Mouse (Mus musculus) lung, adult 18-20 months (tissue): Measurements from ENCODE around the gene Ift88.

Experiments used
- DNase-seq, 2 experiments: peaks; one replicate each; pipeline ENCODE4 v3.0.0; 2022; ENCODE audit warnings: mixed read lengths in 2 of 2

Gene Ift88

DNA sequence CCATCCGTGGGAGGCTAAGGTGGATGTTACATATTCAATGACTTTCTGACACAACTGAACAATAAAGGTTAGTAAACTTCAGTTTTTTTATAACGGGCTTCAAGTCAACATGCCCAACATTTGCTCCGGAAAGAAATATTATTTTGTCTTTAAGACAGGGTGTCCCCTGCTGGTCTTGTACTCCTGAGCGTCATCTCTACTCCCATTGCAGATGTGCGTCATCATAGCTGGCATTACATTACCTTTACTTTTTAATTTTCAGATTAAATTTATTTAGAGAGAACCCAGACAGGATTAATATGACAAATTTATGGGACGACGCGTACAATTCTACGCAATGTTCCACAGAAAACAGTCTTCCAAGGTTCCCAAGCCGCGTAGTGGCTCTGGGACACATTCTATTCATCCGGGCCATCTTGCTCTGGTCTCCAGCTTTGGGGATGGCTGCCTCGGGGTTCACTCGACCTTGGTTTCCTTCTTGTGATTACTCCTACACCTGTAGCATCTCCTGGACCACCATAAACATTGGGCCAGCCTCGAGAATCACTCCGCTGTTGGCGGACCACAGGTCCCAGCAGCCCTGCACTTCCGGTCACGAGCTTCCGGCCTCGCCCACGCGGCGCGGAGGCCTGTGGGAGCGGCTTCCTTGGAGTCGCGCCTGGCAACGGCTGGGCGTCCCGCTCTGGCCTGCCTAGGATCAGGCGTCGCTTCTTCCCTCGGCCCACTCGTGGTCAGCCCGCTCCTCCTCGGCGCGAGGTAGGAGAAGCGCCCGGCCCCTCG is at the start of gene Ift88:
TSS of gene Ift88 (plus strand) at position 631 of the 780 bp plus-strand sequence.
- DNase-seq = peak; percentile 93 to 94

DNA sequence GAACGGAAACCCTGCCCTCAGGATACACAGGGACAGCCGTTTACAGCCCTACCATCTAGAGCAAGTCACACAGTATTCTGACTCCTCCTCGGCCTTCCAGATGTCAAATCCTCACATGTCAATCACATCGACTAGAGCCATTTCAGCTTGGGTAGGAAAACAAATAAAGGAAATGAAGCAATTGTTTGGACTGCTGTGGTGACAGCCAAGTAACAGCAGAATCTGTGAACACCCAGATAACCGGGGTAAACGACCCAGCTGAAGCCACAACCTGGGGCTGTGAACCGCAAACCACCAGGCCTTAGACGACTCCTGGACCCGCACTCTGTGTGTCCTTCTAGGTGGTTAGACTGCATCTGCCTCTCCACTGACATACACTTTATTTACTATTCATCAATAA is 48.7 kb upstream of the Ift88 start:
- DNase-seq = no peak

DNA sequence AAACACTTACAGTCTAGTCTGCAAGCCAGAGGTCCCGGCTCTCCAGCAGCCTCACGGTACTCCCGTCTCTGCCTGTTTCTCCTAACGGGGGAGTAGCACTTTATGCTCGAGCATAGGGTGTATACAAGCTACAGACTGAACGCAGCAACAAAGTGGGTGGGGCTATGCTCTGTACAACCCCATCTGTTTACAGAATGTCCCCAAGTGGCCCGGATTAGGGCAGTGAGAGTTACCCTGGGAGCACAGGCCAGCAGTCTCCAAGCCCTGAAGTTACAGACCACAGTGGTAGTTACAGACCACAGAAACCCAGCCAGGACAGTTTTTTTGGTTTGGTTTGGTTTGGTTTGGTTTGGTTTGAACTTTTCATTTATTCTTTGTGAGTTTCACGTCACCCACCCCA is 47.8 kb upstream of the Ift88 start:
- DNase-seq = no peak

DNA sequence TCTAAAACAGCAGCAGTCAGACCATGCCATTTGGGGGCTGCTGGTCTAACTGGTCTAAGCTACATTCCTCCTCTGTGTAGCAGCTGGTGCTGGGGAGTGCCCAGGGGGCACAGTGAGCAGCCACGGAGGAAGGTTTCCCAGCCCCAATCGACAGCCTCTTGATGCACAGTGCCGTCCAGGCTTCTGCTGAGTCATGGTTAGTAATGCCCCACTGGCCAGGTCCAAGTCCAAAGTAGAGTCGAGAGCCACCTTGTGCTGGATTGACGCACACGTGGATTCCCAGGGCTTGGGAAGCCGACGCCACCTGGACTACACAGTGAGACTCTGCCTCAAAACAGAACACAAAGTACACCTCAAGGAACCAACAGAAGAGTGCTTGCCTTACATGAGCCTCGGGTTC is 46.9 kb upstream of the Ift88 start:
- peak in 1 of 2 experiments; percentile 15 for DNase-seq

DNA sequence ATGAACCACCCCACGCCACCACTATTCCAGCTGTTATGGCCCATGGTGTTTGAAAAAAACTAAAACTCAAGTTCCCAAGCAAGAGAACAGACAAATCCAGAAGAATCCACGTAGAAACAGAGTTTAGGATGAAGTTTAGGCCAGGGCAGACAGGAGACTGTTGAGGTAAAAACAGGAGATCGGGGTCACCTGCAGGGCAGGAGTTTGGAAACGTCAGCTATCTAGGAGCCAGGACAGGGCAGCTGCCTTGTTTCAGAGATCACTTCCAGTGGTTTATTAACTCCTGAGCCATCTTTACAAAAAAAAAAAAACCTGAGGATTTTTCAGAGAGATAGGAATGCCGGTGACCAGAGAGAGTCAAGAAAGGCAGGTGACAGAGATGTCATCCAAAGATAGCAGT is 46.3 kb upstream of the Ift88 start:
- no peak for DNase-seq

DNA sequence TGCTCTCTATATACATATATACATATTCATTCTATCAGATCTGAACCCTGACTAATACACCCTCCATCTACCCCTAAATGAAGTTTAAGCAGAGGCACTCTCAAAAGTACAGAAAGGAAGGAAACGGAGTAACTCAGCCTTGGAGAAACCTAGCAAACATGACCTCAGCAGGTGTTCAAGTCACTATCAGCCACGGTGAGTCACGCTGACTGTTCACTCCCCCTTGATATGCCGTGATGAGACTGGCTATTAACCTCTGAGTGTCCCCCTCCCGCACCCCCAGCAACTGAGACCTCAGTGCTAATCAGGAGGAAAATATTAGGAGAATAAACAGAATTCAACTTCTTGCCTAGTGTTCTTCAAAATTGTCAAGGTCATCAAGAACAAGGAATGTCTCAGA is 38.2 kb upstream of the Ift88 start:
- no peak for DNase-seq

DNA sequence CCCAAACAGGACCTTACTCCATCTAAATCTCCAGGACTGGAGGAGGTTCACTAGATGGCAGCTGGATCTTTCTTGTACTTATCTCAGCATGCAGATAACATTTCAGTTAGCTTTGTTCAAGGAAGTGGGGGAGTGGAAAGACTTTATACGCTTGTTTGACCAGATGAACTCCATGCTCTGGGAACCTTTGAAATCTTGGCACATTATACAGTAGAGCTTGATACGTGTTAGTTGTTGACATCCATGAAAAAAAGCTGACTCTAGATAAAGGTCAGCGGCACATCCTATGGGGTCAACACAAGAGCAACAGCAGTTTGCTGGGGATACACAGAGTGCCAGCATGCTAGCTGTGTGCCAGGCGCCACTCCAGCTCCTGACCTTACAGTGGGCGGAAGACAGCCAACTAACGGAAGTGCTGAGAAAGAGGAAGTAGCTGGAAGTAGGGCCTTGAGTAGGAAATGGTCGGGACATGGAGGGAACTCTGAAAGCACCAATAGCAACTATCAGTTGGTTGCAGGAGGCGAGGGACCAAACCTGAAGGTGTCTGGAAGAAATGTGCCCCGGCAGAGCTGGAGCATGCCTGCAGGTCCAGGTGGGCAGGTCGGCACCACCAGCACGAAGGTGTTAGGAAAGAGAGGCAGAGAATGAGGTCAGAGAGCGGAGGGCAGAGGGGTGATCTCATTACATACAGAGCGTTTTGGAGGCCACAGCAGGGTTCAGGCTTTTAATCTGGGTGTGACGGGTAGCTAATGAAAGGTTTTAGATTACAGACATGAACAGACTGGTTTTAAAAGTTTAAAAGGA is 36.9 kb upstream of the Ift88 start:
- peak in 1 of 2 experiments; percentile 21 for DNase-seq

DNA sequence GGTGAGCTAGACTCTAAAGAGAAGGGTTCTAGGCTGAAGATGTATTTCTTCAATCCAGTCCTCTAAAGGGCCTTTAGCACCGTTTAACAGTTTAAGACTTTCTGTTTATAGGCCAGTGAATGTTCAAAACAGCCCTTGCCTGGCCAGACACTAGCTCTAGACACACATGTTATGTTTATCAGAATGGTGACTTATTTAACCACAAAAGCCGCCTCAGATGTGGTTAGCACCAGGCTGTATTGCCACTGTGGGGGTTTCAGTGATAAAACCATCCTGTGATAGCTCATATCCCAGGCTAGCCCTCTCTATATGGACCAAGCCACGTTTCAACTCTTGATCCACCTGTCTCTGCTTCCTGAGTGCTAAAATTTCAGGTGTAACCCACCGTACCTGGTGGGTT is 32.2 kb upstream of the Ift88 start:
- DNase-seq = no peak

DNA sequence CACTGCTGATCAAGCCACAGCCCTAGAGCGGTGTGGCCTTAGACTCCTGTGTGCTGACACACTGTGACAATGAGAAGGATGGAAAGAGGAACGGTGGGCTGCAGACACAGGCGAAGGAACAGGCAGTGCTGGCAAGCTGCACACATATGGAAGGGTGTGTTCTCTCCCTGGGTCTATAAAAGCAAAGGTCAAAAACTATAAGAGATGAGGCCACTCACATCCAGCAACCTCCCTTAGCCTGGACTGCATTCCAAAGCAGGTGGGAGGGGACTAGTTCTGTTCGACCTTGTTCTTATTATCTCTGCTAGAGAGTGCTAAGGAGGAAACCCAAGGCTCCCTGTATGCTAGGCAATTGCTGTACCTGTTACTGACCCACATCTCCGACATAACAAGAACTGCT is 31.6 kb upstream of the Ift88 start:
- no peak for DNase-seq

DNA sequence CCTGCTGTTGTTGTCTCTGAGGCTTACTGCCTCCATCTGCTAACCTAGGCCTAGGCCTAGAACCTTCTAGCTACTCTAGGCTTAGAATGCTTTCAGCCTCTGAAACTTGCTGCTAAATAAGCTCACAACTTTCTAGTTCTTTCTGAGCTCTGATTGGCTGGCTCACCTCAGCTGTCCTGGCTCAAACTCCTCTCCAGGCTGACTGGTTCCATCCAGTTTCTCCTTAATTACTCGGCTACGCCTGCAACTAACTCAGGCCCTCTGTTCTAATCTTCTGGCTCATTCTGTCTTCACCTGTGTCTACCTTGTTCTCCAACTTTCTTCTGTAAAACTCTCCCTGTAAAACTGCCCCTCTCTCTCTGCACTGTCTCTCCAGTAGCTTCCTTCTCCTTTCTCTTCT is 28.4 kb upstream of the Ift88 start:
- no peak for DNase-seq

DNA sequence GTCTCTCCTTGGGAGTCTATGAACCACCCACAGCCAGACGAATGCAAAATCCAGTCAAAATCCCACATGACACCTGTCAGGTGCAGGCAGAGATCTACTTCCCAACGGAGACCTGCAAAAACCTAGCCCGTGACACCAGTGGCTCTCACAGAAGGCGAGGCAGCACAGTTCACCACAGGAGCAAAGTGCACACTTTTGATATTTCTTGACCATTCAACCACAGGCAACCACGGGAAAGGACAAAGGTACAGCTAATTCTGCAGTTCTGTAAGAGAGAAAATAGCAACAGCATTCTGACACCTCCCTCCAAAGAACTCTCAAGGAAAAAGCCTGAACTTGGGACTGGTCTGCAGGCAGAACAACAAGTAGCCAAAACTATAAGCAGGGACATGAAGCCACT is 26.6 kb upstream of the Ift88 start:
- DNase-seq = no peak

DNA sequence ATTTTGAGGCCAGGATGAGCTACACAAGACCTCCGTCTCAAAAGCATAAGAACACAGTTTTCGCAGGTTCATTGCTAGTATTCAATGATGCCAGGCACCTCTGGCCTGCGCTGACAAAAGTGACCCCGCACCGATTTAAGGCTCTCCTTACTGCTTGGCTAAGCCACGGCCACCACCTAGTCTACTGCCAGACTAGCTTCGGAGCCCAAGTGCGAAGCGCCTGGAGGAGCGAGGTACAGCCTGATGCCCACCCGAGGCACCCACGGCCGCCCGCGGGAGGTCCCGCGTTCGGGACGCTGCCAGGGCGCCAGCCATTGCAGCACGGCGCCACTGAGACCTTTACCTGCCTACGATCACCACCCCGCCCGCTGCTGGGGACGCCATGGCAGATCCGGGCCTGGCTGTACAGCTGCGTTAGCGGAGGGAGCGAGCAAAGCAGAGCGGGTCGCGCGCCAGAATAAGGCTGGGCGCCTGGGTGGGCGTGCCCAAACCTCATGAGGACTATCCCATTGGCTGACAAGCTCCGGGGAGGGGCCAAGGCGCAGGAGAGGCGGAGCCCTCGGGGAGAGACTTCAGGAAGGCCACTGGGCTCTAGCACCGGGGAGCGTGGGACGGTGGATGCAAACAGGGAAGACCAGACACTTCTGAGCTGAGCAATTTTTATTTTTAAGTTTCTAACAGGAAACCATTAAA is 25.7 kb upstream of the Ift88 start, which contains the start of gene Cryl1:
TSS of gene Cryl1 (minus strand) at position 465 of the 693 bp plus-strand sequence.
- peak; percentile 98 for DNase-seq

DNA sequence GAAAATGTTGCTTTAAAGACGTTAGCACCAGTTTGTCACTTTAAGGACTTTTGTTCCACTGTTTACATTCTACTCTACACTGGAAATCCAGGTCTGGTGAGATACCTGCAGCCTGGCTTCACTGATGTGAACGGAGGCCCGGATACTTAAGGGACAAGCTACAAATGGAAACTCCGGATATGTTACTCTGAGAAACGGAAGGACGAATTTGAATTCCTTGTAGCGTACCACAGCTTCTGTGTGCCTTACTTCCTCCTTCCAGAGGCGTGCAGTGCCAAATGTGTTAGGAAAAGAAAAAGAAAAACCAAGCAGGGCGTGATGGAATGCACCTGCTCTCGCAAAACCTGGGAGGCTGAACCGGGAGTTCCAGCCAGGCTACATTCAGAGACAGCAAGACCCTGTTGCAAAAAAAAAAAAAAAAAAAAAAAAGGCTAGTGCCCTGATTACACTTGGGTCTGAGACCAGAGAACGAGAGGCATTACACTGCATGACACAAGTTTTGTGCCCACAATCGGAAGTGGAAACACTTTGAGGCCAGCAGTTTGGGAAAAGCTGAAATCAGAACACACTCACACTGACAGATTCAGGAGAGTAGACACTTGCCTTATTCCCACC is 24.9 kb upstream of the Ift88 start:
- DNase-seq = peak; percentile 37 to 58

DNA sequence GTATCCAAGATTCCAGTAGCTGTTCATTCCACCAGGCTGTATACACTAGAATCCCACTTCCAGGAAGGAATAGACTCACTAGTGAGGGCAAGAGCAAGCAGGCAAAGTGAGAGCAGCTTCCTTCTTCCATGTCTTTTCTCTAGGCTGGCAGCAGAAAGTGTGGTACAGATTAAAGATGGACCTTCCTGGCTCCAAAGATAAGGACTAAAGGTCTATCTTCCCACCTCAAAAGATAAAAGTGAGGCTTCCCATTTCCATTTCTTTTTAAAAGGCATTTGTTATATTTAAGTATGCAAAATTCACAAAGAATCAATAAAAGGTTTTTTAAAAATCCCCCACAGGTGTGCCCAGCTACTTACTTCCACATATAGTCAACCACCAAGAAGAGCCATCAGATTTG is 21.0 kb upstream of the Ift88 start:
- no peak for DNase-seq

DNA sequence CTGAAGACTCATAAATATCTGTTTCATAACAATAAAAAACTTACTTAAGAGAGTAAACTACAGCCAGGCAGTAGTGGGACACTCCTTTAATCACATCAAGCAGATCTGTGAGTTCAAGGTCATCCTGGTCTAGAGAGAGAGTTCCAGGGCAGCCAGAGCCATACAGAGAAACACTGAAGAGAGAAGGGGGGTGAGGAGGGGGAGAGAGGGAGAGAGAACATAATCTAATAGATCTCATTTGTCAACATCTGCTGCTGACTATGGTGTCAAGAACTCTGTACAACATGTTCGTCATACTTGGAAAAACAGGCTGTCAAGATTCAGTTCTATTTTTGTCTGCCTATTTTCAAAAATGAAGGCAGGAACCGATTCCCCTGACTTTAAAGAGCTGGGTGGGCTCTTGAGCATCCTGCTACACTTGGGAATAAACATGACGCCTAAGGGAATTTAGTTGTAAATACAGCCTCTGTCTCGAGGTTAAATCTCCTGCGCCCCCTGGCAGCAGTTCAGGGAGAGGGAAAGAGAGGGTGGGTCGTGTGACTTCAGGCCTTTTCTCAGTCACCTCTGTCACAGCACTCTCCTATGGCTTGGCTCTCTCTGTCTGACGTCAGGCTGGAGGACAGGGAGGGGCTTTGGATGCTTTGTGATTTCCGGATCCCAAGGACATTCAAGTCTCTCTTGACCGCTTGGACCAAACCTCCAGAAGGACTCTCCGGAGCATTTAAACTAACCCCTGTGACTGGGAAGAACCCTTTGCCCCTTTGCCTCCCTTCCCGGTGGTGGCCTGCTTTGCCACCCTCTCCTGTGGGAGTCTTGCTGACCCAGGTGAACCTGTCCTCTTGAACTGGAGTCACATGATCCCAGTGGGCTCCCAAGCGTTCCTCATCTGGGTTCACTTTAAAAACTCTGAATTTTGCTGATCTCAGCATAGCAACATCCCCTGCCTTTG is 16.5 kb upstream of the Ift88 start:
- DNase-seq = peak; percentile 51 to 73

DNA sequence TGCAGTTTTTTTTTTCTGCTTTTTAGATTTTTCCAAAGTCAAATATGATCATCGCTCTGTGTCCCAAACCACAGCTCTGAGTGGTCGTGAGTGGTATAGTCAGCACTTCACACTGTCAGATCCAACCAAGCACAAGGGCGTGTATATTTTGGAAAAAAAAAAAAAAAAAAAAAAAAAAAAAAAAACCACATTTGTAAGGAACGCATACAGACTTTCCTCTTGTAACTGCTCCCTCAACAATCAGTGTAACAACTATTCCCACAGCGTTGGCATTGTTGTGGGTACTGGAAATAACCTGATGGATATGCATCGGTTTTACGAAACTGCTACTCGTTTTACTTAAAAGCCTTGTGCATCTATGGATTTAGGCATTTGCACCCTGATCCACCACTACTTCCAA is 15.8 kb upstream of the Ift88 start:
- no peak for DNase-seq

DNA sequence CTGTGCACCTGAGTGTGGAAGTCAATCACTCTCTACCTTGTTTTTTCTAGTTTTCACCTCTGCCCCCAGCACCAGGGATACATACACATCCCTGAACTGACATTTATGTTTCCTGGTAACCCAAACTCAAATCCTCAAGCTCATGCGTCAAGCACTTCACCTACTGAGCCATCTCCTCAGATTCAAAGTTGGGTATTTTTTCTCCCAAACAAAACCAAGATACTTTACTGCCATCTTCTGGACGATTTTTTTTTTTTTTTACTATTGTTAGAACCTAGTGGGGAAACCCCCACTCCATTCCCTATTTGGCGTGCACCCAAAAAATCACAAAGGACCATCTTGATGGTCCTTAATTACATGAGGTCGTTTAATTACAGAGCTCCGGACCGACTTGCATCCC is 14.8 kb upstream of the Ift88 start:
- DNase-seq = no peak

DNA sequence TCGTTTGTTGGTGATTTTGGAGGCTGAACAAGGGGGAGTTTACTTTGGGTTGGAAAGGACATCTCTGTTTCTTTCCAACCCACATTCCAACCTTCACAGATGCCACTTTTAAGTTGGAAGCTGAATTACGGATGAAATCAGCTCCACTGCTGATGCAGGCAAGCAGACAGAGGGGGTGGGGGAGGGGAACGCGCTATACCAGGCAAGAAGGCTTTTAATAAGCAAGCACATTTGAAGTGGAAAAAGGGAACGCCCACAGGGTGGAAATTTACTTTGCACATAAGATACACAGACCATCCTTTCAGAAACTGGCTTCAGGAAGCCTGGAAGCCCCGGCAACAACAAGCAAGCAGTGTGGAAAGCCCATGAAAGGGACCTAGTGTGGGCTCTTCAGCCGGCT is 11.7 kb upstream of the Ift88 start:
- no peak for DNase-seq

DNA sequence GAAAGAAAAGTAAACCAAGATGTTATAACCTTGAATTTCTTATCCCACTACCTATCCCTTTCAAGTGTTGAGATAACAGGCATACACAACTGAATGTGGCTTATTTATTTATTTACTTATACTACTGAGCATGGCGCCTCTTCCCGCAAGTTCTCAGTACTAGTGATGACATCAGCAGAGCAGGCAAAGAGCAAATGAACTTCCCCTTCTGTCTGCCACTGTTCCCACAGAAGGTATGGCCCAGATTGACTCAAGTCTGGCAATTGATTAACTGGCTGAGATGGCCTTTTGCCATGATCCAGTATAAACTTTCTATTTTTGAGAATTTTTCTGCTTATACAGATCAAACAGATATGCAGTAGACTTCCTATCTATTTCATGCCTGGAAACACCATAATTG is 6.7 kb upstream of the Ift88 start:
- no peak for DNase-seq

DNA sequence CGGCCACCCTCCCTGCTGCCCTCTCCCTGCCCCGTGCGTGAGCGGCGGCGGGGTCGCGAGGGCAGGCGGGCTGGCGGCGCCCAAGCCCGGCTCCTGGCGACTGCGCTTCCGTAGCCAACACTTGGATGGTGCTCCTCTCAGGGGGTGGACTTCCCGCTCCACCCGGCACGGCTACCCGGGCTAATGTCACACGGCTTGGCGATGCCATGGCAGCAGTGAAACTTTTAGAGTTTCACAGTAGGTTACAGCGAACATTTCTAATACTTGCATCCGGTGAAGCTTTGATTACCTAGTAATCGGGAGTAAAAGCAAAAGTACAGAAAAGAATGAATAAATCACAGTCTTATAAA is 325 bp downstream of the Ift88 start:
- no peak for DNase-seq

DNA sequence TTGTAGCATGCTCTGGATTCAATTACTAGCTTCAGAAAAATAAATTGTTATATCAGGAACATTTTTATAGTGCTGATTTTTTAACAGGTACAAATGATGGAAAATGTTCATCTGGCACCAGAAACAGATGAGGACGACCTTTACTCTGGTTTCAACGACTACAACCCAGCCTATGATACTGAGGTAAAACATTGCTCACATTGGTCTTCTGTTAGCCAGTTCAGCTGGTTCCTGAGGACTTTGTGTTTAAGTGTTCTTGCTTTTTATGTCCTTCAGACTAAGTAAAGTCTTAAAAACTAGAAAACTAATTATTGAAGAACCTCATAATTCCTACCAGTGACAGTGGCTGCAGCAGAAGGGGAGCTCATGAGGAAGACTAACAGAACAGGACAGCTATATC is 6.6 kb downstream of the Ift88 start:
- DNase-seq = no peak

DNA sequence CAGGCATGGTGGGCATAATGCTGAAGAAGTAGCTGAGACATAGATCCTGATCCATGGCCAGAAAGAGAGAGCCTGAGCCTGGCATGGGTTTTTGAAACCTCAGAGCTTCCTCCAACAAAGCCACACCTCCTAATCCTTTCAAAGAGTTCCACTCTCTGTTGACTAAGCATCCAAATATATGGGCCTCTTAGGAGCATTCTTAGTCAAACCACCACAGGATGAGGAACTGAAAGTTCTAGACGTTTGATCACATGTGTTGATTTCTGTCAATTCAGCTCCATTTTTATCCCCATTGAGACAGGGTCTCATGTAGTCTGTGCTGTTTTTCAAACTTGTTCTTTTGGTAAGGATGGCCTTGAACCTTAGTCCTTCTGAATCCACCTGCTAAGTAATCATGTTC is 28.7 kb downstream of the Ift88 start:
- DNase-seq = no peak
